Mouse (Mus musculus) testis, adult 2 months (tissue): ENCODE results near the gene Chst8. TPM values are rescaled to one million over a fixed set of nuclear protein-coding genes. Genes with fewer than 3 reads are reported as not detected.

ENCODE experiments used
- H3K27ac ChIP-seq: fragments of 200-500 bp; 2 replicates; pipeline ENCODE4 v1.5.1; 2012; ENCODE audit warnings: low read depth, low read length; ENCODE audit not compliant: control insufficient read depth, insufficient read depth
- H3K27me3 ChIP-seq: fragments of 200-500 bp; 2 replicates; pipeline ENCODE4 v1.6.1; 2012; ENCODE audit warnings: mild to moderate bottlenecking, low read length, moderate library complexity; ENCODE audit not compliant: control insufficient read depth, insufficient read depth
- H3K36me3 ChIP-seq: fragments of 200-500 bp; 2 replicates; pipeline ENCODE4 v1.6.1; 2012; ENCODE audit warnings: mild to moderate bottlenecking, low read length; ENCODE audit not compliant: control insufficient read depth, insufficient read depth
- H3K4me1 ChIP-seq: fragments of 200-500 bp; 2 replicates; pipeline ENCODE4 v1.6.1; 2012; ENCODE audit warnings: low read length; ENCODE audit not compliant: control insufficient read depth, insufficient read depth
- H3K4me3 ChIP-seq: fragments of 200-500 bp; 2 replicates; pipeline ENCODE4 v1.5.1; 2012; ENCODE audit warnings: low read depth, mild to moderate bottlenecking, low read length, moderate library complexity, mixed read lengths; ENCODE audit not compliant: control insufficient read depth
- CTCF ChIP-seq: fragments of 200-500 bp; IDR thresholded peaks from 2 replicates; pipeline ENCODE4 v1.5.1; 2012; ENCODE audit warnings: low read depth, mild to moderate bottlenecking, inconsistent platforms, low read length, moderate library complexity; ENCODE audit not compliant: control insufficient read depth, insufficient read depth, insufficient replicate concordance
- POLR2A ChIP-seq: fragments of 200-500 bp; IDR thresholded peaks from 2 replicates; pipeline ENCODE4 v1.6.1; 2012; ENCODE audit warnings: low read depth, mild to moderate bottlenecking, inconsistent platforms, low read length, moderate library complexity; ENCODE audit not compliant: control insufficient read depth
- polyA plus RNA-seq: library from polyadenylated mRNA; depleted of rRNA; stranded (reverse); fragments of >200 nt; gene quantifications from 2 replicates; pipeline ENCODE4 v1.2.3, GENCODE M21; 2012; rRNA removed

The Chst8 gene
- 0.69 TPM in 1 of 2 replicates, not detected in the other for polyA plus RNA-seq

GRCm38 (mm10) chr7:34812531-34813111 is at the start of gene Chst8:
Gene Chst8 (minus strand): TSS chr7:34812711.
- TF ChIP-seq POLR2A (no peak), CTCF (no peak)
- no peaks in the 10 kb centered on the region for H3K36me3 ChIP-seq
- H3K27me3 ChIP-seq = no peaks in the 10 kb centered on the region
- H3K4me1 ChIP-seq = peaks cover 6% of the 10 kb centered on the region
- peak within 1 kb of the TSS; percentile 51 for H3K4me3 ChIP-seq
- H3K27ac ChIP-seq = no peak within 1 kb of the TSS

GRCm38 (mm10) chr7:34858291-34858690 is 45.8 kb upstream of the Chst8 start:
- H3K4me3 ChIP-seq = no peak overlapping the region
- TF ChIP-seq POLR2A (no peak), CTCF (no peak)

GRCm38 (mm10) chr7:34854781-34855352 is 42.4 kb upstream of the Chst8 start:
- Histone ChIP-seq H3K4me1 (no peaks in the 10 kb centered on the region), H3K27me3 (no peaks in the 10 kb centered on the region), H3K36me3 (no peaks in the 10 kb centered on the region), H3K4me3 (no peak overlapping the region), H3K27ac (no peak overlapping the region)
- TF ChIP-seq POLR2A (no peak), CTCF (no peak)

More at GRCm38 (mm10) chr7:34858291-34858690, 45.8 kb upstream of the Chst8 start:
- H3K4me1 ChIP-seq = no peaks in the 10 kb centered on the region
- no peak overlapping the region for H3K27ac ChIP-seq
- H3K27me3 ChIP-seq = no peaks in the 10 kb centered on the region
- H3K36me3 ChIP-seq = no peaks in the 10 kb centered on the region

- H3K4me1 ChIP-seq = no peaks in the 10 kb centered on the region; the same call in 1 of the 2 replicates
- H3K4me3 ChIP-seq = no peak overlapping the region
- no peak for TF ChIP-seq POLR2A
- no peak for TF ChIP-seq CTCF
- no peaks in the 10 kb centered on the region for H3K27me3 ChIP-seq
- H3K36me3 ChIP-seq = no peaks in the 10 kb centered on the region
- H3K27ac ChIP-seq = no peak overlapping the region
Measured at GRCm38 (mm10) chr7:34853393-34853792, 40.9 kb upstream of the Chst8 start.

- H3K36me3 ChIP-seq = no peaks in the 10 kb centered on the region
- H3K27me3 ChIP-seq = no peaks in the 10 kb centered on the region
- H3K4me3 ChIP-seq = peak overlapping the region; percentile 69
- H3K27ac ChIP-seq = no peak overlapping the region
- TF ChIP-seq POLR2A (no peak), CTCF (peak; percentile 92)
- H3K4me1 ChIP-seq = no peaks in the 10 kb centered on the region; the same call in 1 of the 2 replicates
Measured at GRCm38 (mm10) chr7:34849660-34850059, 37.1 kb upstream of the Chst8 start.

- no peak overlapping the region for H3K27ac ChIP-seq
- no peaks in the 10 kb centered on the region for H3K27me3 ChIP-seq
- TF ChIP-seq POLR2A (no peak), CTCF (peak; percentile 12; the same call in 1 of the 2 replicates)
- H3K4me1 ChIP-seq = no peaks in the 10 kb centered on the region; the same call in 1 of the 2 replicates
- no peak overlapping the region; the same call in 1 of the 2 replicates for H3K4me3 ChIP-seq
- H3K36me3 ChIP-seq = no peaks in the 10 kb centered on the region
Measured at GRCm38 (mm10) chr7:34848811-34849210, 36.3 kb upstream of the Chst8 start.

GRCm38 (mm10) chr7:34847900-34848299 is 35.4 kb upstream of the Chst8 start:
- H3K27ac ChIP-seq = no peak overlapping the region
- TF ChIP-seq POLR2A = no peak
- TF ChIP-seq CTCF = no peak
- H3K4me1 ChIP-seq = no peaks in the 10 kb centered on the region; the same call in 1 of the 2 replicates
- no peaks in the 10 kb centered on the region for H3K27me3 ChIP-seq
- H3K4me3 ChIP-seq = no peak overlapping the region
- H3K36me3 ChIP-seq = no peaks in the 10 kb centered on the region
